Mouse (Mus musculus) forebrain, postnatal 0 days (tissue): Measurements from ENCODE around the gene Sf3b3. TPM values are rescaled to one million over a fixed set of nuclear protein-coding genes. Genes with fewer than 3 reads are reported as not detected.

Experiments used
- ATAC-seq: fragments of 200-750 bp; cut with Nextera tagmentation; 2 replicates; pipeline ENCODE4 v1.8.0; 2017; ENCODE audit warnings: mild to moderate bottlenecking, moderate library complexity
- DNase-seq: peaks from one replicate; pipeline ENCODE4 v3.0.0-alpha.2; 2015
- H3K27ac ChIP-seq: fragments of 300-500 bp; sonication (generic); 2 replicates; pipeline ENCODE4 v1.5.1; 2014; ENCODE audit warnings: low read depth, mild to moderate bottlenecking, antibody characterized with exemption, low read length, moderate library complexity, mixed read lengths
- H3K27me3 ChIP-seq: fragments of 300-500 bp; sonication (generic); 2 replicates; pipeline ENCODE4 v1.6.1; 2014; ENCODE audit warnings: mild to moderate bottlenecking, low read length, mixed read lengths; ENCODE audit not compliant: insufficient read depth
- H3K36me3 ChIP-seq: fragments of 300-500 bp; sonication (generic); 2 replicates; pipeline ENCODE4 v1.6.1; 2014; ENCODE audit warnings: mild to moderate bottlenecking, moderate library complexity; ENCODE audit not compliant: insufficient read depth
- H3K4me1 ChIP-seq: fragments of 300-500 bp; sonication (generic); 2 replicates; pipeline ENCODE4 v1.6.1; 2014; ENCODE audit warnings: antibody characterized with exemption; ENCODE audit not compliant: insufficient read depth
- H3K4me2 ChIP-seq: fragments of 300-500 bp; sonication (generic); 2 replicates; pipeline ENCODE4 v1.6.1; 2014; ENCODE audit warnings: low read depth, mild to moderate bottlenecking, moderate library complexity
- H3K4me3 ChIP-seq: fragments of 300-500 bp; sonication (generic); 2 replicates; pipeline ENCODE4 v1.5.1; 2014; ENCODE audit warnings: low read depth, low read length, mixed read lengths
- H3K9ac ChIP-seq: fragments of 300-500 bp; sonication (generic); 2 replicates; pipeline ENCODE4 v1.6.1; 2014; ENCODE audit warnings: mild to moderate bottlenecking
- H3K9me3 ChIP-seq: fragments of 300-500 bp; sonication (generic); 2 replicates; pipeline ENCODE4 v1.6.1; 2016; ENCODE audit warnings: low read length
- CTCF ChIP-seq: sonication (generic); IDR thresholded peaks from 2 replicates; pipeline ENCODE4 v1.5.1; 2016; ENCODE audit warnings: antibody characterized with exemption, control low read depth, low read depth
- WGBS: fragments of 180-500 bp; shearing (Covaris S2); extraction: QIAGEN DNeasy Blood & Tissue Kit; methylation state at CpG from one replicate; pipeline ENCODE4 v1.1.7; 2014; 5-methylcytosine and 5-hydroxymethylcytosine counted together
- polyA plus RNA-seq: library from polyadenylated mRNA; unstranded; fragments of >200 nt; fragmentation: Nextera tagmentation; extraction: Ambion mirVana; gene quantifications from 2 replicates; pipeline ENCODE4 v1.2.1, GENCODE M21; 2015
- total RNA-seq: library from RNA; depleted of rRNA; stranded (reverse); fragments of >200 nt; gene quantifications from 2 replicates; pipeline ENCODE4 v1.2.3, GENCODE M21; 2014

Sf3b3 gene
- total and polyA plus RNA-seq, 2 experiments from 2014 or later, result 64.8 to 99.2 TPM

GRCm38 (mm10) chr8:110813081-110813812, 33.3 kb downstream of the Sf3b3 start:
- Histone ChIP-seq H3K27ac (no peak overlapping the region), H3K4me3 (no peak overlapping the region), H3K4me2 (no peak overlapping the region), H3K36me3 (peaks cover 92% of the 10 kb centered on the region), H3K9ac (no peak overlapping the region), H3K9me3 (no peaks in the 10 kb centered on the region), H3K4me1 (no peaks in the 10 kb centered on the region), H3K27me3 (no peaks in the 10 kb centered on the region)
- DNase-seq (no peak), ATAC-seq (no peak)
- no peak for TF ChIP-seq CTCF
- 86% methylated on average over 7 of the region's 7 CpGs for WGBS

- DNase-seq, result no peak
- Histone ChIP-seq H3K36me3 (peaks cover 84% of the 10 kb centered on the region), H3K4me1 (no peaks in the 10 kb centered on the region), H3K4me3 (no peak overlapping the region), H3K4me2 (no peak overlapping the region), H3K9ac (no peak overlapping the region), H3K27me3 (no peaks in the 10 kb centered on the region), H3K9me3 (no peaks in the 10 kb centered on the region), H3K27ac (no peak overlapping the region)
- ATAC-seq, result no peak
- TF ChIP-seq CTCF, result no peak
- 96% methylated on average over 7 of the region's 7 CpGs for WGBS
Measured at GRCm38 (mm10) chr8:110812349-110813080, 34.1 kb downstream of the Sf3b3 start.

- Histone ChIP-seq H3K27me3 (no peaks in the 10 kb centered on the region), H3K4me2 (no peak overlapping the region), H3K9me3 (no peaks in the 10 kb centered on the region), H3K4me1 (no peaks in the 10 kb centered on the region), H3K9ac (no peak overlapping the region), H3K4me3 (no peak overlapping the region), H3K36me3 (peaks cover 77% of the 10 kb centered on the region), H3K27ac (no peak overlapping the region)
- no peak for TF ChIP-seq CTCF
- ATAC-seq (no peak), DNase-seq (no peak)
- WGBS, result 92% methylated on average over 7 of the region's 7 CpGs
Measured at GRCm38 (mm10) chr8:110811793-110812192, 34.8 kb downstream of the Sf3b3 start.

GRCm38 (mm10) chr8:110811116-110811515, 35.5 kb downstream of the Sf3b3 start:
- no peaks in the 10 kb centered on the region for H3K27me3 ChIP-seq
- H3K4me1 ChIP-seq, result no peaks in the 10 kb centered on the region
- H3K27ac ChIP-seq, result no peak overlapping the region
- no peak overlapping the region for H3K4me2 ChIP-seq
- DNase-seq, result no peak
- no peak for ATAC-seq
- WGBS, result 97% methylated on average over 3 of the region's 3 CpGs
- H3K4me3 ChIP-seq, result no peak overlapping the region
- no peak overlapping the region for H3K9ac ChIP-seq
- H3K9me3 ChIP-seq, result no peaks in the 10 kb centered on the region
- H3K36me3 ChIP-seq, result peaks cover 71% of the 10 kb centered on the region
- no peak for TF ChIP-seq CTCF

GRCm38 (mm10) chr8:110810481-110811065, 36.0 kb downstream of the Sf3b3 start:
- DNase-seq (no peak), ATAC-seq (no peak)
- no peak overlapping the region for H3K4me3 ChIP-seq
- H3K9ac ChIP-seq, result no peak overlapping the region
- H3K4me2 ChIP-seq, result no peak overlapping the region
- no peak overlapping the region for H3K27ac ChIP-seq
- TF ChIP-seq CTCF, result no peak
- 92% methylated on average over 7 of the region's 7 CpGs for WGBS
- H3K36me3 ChIP-seq, result peaks cover 67% of the 10 kb centered on the region
- no peaks in the 10 kb centered on the region for H3K27me3 ChIP-seq
- no peaks in the 10 kb centered on the region for H3K9me3 ChIP-seq
- no peaks in the 10 kb centered on the region for H3K4me1 ChIP-seq

GRCm38 (mm10) chr8:110809831-110810230, 36.8 kb downstream of the Sf3b3 start:
- no peak for DNase-seq
- Histone ChIP-seq H3K9me3 (no peaks in the 10 kb centered on the region), H3K4me3 (no peak overlapping the region), H3K4me1 (no peaks in the 10 kb centered on the region), H3K9ac (no peak overlapping the region), H3K27ac (no peak overlapping the region), H3K27me3 (no peaks in the 10 kb centered on the region), H3K4me2 (no peak overlapping the region), H3K36me3 (peaks cover 59% of the 10 kb centered on the region)
- no peak for TF ChIP-seq CTCF
- WGBS, result 59% methylated on average over 2 of the region's 2 CpGs
- no peak for ATAC-seq
